Comparison of ENCODE assay signal across 12 mouse cellular contexts in the genomic region with DNA sequence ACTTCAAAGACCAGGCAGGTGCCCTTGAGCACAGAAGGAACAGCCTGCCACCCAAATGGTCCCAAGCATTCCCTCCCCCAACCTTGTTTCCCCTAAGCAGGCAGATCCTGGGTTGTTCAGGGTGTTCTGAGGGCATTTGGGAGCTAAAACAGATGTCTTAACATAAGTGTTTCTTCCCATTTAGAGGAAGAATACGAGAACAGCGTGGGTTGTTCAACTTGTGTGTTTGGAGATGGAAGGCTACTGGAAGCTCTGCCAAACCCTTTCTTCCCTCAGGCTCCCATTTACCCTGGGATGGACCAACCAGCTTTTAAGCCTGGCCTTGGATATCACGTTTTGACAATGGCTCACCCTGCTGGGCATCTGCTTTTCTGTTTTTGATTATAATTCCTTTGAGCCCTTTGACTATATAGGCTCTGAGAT.
DNase-seq lines count a peak whose midpoint lies in the region; ATAC-seq lines count a peak whose summit lies in the region.
"Had no signal": no experiment of that assay in that cellular context is flagged by ENCODE, and none has a peak within 500 bp of the region (broad histone marks: within the 10 kb centered on the region; RNA-seq: fewer than 3 reads in every experiment).

No protein-coding gene starts in this region.

- 0 out of 2 replicates have a peak overlapping the region, but pooled peaks have one; percentile 22 for H3K27ac ChIP-seq in heart, embryonic 10.5 days
- H3K27ac ChIP-seq in heart, embryonic 12.5 days (ENCODE audit: poor library complexity, severe bottlenecking): no peak overlapping the region
- no peak overlapping the region for H3K27ac ChIP-seq in midbrain, embryonic 13.5 days
- no peak overlapping the region for H3K27ac ChIP-seq in midbrain, embryonic 10.5 days (replicated peaks)
- H3K27ac ChIP-seq in forebrain, embryonic 11.5 days (ENCODE audit: low read depth, low read length): 0 out of 2 replicates have a peak overlapping the region, but pooled peaks have one; percentile 31

- H3K9me3 ChIP-seq in heart, embryonic 10.5 days: no peaks in the 10 kb centered on the region
- no peaks in the 10 kb centered on the region for H3K9me3 ChIP-seq in heart, embryonic 12.5 days (replicated peaks)
- no peaks in the 10 kb centered on the region for H3K9me3 ChIP-seq in midbrain, embryonic 13.5 days
- no peaks in the 10 kb centered on the region for H3K9me3 ChIP-seq in midbrain, embryonic 10.5 days (replicated peaks)
- no peaks in the 10 kb centered on the region for H3K9me3 ChIP-seq in forebrain, embryonic 11.5 days (ENCODE audit: control insufficient read depth, low read length)

- peaks cover 3% of the 10 kb centered on the region; the same call in 1 of the 2 replicates for H3K4me1 ChIP-seq in heart, embryonic 10.5 days
- peaks cover 8% of the 10 kb centered on the region for H3K4me1 ChIP-seq in heart, embryonic 12.5 days (replicated peaks)
- H3K4me1 ChIP-seq in midbrain, embryonic 13.5 days (replicated peaks): peaks cover 8% of the 10 kb centered on the region
- H3K4me1 ChIP-seq in midbrain, embryonic 10.5 days: peaks cover 16% of the 10 kb centered on the region
- peaks cover 5% of the 10 kb centered on the region; the same call in 1 of the 2 replicates for H3K4me1 ChIP-seq in forebrain, embryonic 11.5 days (replicated peaks; ENCODE audit: control insufficient read depth, insufficient read depth, low read length)

- H3K4me2 ChIP-seq in heart, embryonic 12.5 days: no peak overlapping the region
- no peak overlapping the region for H3K4me2 ChIP-seq in midbrain, embryonic 13.5 days (replicated peaks)
- H3K4me2 ChIP-seq in forebrain, embryonic 11.5 days (ENCODE audit: low read depth, low read length, severe bottlenecking): no peak overlapping the region

- no peak overlapping the region for H3K9ac ChIP-seq in heart, embryonic 12.5 days
- H3K9ac ChIP-seq in midbrain, embryonic 13.5 days (replicated peaks): no peak overlapping the region
- H3K9ac ChIP-seq in forebrain, embryonic 11.5 days (ENCODE audit: low read length): no peak overlapping the region

- no peak for ATAC-seq in heart, embryonic 12.5 days (ENCODE audit: insufficient number of reproducible peaks, low FRiP score)
- 0 out of 2 replicates have a peak, but pooled peaks have one; percentile 48 for ATAC-seq in midbrain, embryonic 13.5 days
- no peak for ATAC-seq in forebrain, embryonic 11.5 days (replicated peaks; ENCODE audit: low FRiP score)

- no peaks in the 10 kb centered on the region for H3K27me3 ChIP-seq in heart, embryonic 10.5 days (ENCODE audit: insufficient read depth, poor library complexity, severe bottlenecking)
- H3K27me3 ChIP-seq in heart, embryonic 12.5 days (replicated peaks): no peaks in the 10 kb centered on the region
- no peaks in the 10 kb centered on the region for H3K27me3 ChIP-seq in midbrain, embryonic 13.5 days
- H3K27me3 ChIP-seq in midbrain, embryonic 10.5 days (ENCODE audit: low read depth, poor library complexity, severe bottlenecking): no peaks in the 10 kb centered on the region
- H3K27me3 ChIP-seq in forebrain, embryonic 11.5 days (ENCODE audit: control insufficient read depth, insufficient read depth, low read length): no peaks in the 10 kb centered on the region
- no peaks in the 10 kb centered on the region for H3K27me3 ChIP-seq in splenic B cell, adult 2 months (ENCODE audit: control insufficient read depth, insufficient read depth, low read length, poor library complexity, severe bottlenecking)

- H3K36me3 ChIP-seq in heart, embryonic 10.5 days: no peaks in the 10 kb centered on the region
- H3K36me3 ChIP-seq in heart, embryonic 12.5 days: no peaks in the 10 kb centered on the region
- no peaks in the 10 kb centered on the region for H3K36me3 ChIP-seq in midbrain, embryonic 13.5 days
- H3K36me3 ChIP-seq in midbrain, embryonic 10.5 days: no peaks in the 10 kb centered on the region
- H3K36me3 ChIP-seq in forebrain, embryonic 11.5 days (ENCODE audit: control insufficient read depth, insufficient read depth, low read length): no peaks in the 10 kb centered on the region
- H3K36me3 ChIP-seq in splenic B cell, adult 2 months (ENCODE audit: control insufficient read depth, insufficient read depth, low read length, poor library complexity, severe bottlenecking): no peaks in the 10 kb centered on the region

- no peak for DNase-seq in heart, embryonic 10.5 days (ENCODE audit: low spot score)
- no peak for DNase-seq in midbrain, embryonic 10.5 days (ENCODE audit: low spot score)
- no peak for DNase-seq in forebrain, embryonic 11.5 days (ENCODE audit: low spot score)
- peak; percentile 5 for DNase-seq in splenic B cell, adult 2 months (ENCODE audit: low read depth, low spot score)
- no peak for DNase-seq in liver
- DNase-seq in kidney, postnatal 4 days: no peak
- DNase-seq: lung, postnatal 10 days; retina, postnatal 1 day; thymus, adult 2 months had no signal

- 56% methylated on average over 3 of the region's 3 CpGs for WGBS in heart, embryonic 10.5 days
- 68% methylated on average over 3 of the region's 3 CpGs for WGBS in heart, embryonic 12.5 days
- WGBS in midbrain, embryonic 13.5 days: 55% methylated on average over 3 of the region's 3 CpGs
- WGBS in midbrain, embryonic 10.5 days: 66% methylated on average over 3 of the region's 3 CpGs
- 60% methylated on average over 3 of the region's 3 CpGs for WGBS in forebrain, embryonic 11.5 days

- H3K4me3 ChIP-seq in heart, embryonic 10.5 days: no peak overlapping the region
- no peak overlapping the region for H3K4me3 ChIP-seq in heart, embryonic 12.5 days
- no peak overlapping the region for H3K4me3 ChIP-seq in midbrain, embryonic 13.5 days (replicated peaks)
- H3K4me3 ChIP-seq in midbrain, embryonic 10.5 days: no peak overlapping the region
- no peak overlapping the region for H3K4me3 ChIP-seq in forebrain, embryonic 11.5 days (ENCODE audit: low read depth, low read length)
- H3K4me3 ChIP-seq: erythroblast, embryonic 14.5 days had no signal

Comparison
In these comparisons a context has a peak if more than half of its experiments do, and no peak if none do; other contexts are left out.
1. H3K27ac ChIP-seq: peak in heart, embryonic 10.5 days (single experiment) and forebrain, embryonic 11.5 days (single experiment); none in heart, embryonic 12.5 days (single experiment), midbrain, embryonic 13.5 days (single experiment) and midbrain, embryonic 10.5 days (single experiment).